Mouse (Mus musculus) embryonic fibroblast, embryonic 13.5 days (primary cell): ENCODE measurements around the gene Cherp.

ENCODE experiments used
- CTCF ChIP-seq: IDR thresholded peaks from 2 replicates; pipeline ENCODE4 v1.5.1; 2011; ENCODE audit warnings: mild to moderate bottlenecking, control low read depth, low read length, moderate library complexity, borderline replicate concordance; ENCODE audit not compliant: insufficient read depth
- POLR2A ChIP-seq: IDR thresholded peaks from 2 replicates; pipeline ENCODE4 v1.6.1; 2011; ENCODE audit warnings: low read depth, mild to moderate bottlenecking, control low read depth, low read length, moderate library complexity

DNA sequence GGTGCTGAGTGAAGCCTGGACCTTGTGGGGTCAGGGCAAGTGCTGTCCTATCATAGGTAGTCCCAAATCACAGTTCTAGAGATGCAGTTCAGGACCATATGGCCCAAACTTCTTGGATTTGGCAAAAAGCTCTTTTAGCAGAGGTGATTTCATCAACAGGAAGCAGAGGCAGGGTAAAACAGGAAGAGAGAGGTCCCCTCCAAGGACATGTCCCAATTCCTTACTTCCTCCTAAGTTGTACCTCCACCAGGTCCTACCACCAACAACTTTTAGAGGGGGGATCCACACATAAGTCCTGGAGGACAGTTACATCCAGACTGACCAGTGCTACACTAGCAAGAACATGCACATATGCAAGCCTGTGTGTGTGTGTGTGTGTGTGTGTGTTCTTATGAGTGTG, 12.0 kb upstream of the Cherp start:
- TF ChIP-seq CTCF (no peak), POLR2A (no peak)
